Mouse (Mus musculus): ENCODE data around the gene Tceanc2.

DNA sequence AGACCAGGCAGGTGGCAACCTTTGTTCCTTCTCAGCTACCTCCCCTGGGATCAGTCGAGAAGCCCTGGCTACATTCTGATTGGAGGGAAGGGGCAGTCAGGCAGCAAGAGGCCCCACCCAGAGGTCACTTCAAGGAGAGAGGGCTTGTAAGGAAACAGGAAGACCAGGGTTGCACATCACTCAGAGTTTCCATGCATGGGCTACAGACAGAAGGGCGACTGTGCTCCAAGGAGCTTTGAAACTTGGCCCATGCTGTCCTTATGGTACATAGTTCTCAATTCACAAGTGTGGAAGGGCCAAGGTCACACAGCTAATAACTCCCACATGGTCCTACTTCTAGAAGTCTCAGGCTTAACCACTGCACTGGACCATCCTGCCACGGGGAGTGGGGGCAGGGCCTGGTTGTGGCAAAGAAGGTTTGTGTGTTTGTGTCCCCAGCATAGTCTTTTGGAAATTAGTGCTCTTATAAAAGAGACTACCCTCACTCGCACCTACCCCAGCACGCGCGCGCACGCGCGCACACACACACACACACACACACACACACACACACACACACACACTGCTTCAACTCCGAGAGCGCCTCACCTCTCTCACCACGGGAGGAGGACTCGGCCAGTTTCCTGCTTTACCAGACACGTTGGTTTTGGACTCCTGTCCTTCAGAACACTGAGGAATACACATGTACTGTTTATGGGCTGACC lies 84.3 kb downstream of the Tceanc2 start:
- TF ChIP-seq CTCF (IDR thresholded peaks at IDR 0.05; ENCODE audit: control insufficient read depth, insufficient read depth, low read length) = no peak
- no peak for TF ChIP-seq POLR2A (IDR thresholded peaks at IDR 0.05; ENCODE audit: borderline replicate concordance, control insufficient read depth, low read depth, low read length)

Measured in bone marrow, adult 2 months (tissue).